Mouse (Mus musculus): Measurements from ENCODE around the gene Ulk4. TPM values are rescaled to one million over a fixed set of nuclear protein-coding genes. Genes with fewer than 3 reads are reported as not detected.

Gene Ulk4
- polyA plus RNA-seq, 1 experiment from 2014 or later = 166 TPM

GRCm38 (mm10) chr9:121107101-121107500 is 169.9 kb downstream of the Ulk4 start:
- Histone ChIP-seq H3K9ac (ENCODE audit: low read depth, low read length) (no peak overlapping the region), H3K27ac (ENCODE audit: low read depth, low read length) (no peak overlapping the region), H3K36me3 (ENCODE audit: control insufficient read depth, insufficient read depth, low read length) (no peaks in the 10 kb centered on the region), H3K9me3 (ENCODE audit: control insufficient read depth, low read length) (no peaks in the 10 kb centered on the region), H3K4me3 (ENCODE audit: low read length) (no peak overlapping the region), H3K4me2 (replicated peaks; ENCODE audit: low read depth, low read length) (no peak overlapping the region), H3K27me3 (ENCODE audit: control insufficient read depth, insufficient read depth, low read length) (no peaks in the 10 kb centered on the region), H3K4me1 (ENCODE audit: control insufficient read depth, insufficient read depth, low read length) (no peaks in the 10 kb centered on the region)
- no peak for ATAC-seq (ENCODE audit: low FRiP score, low TSS enrichment)
- 42% methylated on average over 11 of the region's 11 CpGs for WGBS

- WGBS = 81% methylated on average over 10 of the region's 10 CpGs
- Histone ChIP-seq H3K4me1 (ENCODE audit: control insufficient read depth, insufficient read depth, low read length) (peaks cover 4% of the 10 kb centered on the region; the same call in 1 of the 2 replicates), H3K9me3 (ENCODE audit: control insufficient read depth, low read length) (no peaks in the 10 kb centered on the region), H3K9ac (ENCODE audit: low read depth, low read length) (no peak overlapping the region), H3K27ac (ENCODE audit: low read depth, low read length) (no peak overlapping the region), H3K4me2 (replicated peaks; ENCODE audit: low read depth, low read length) (no peak overlapping the region), H3K4me3 (ENCODE audit: low read length) (no peak overlapping the region), H3K27me3 (ENCODE audit: control insufficient read depth, insufficient read depth, low read length) (no peaks in the 10 kb centered on the region), H3K36me3 (ENCODE audit: control insufficient read depth, insufficient read depth, low read length) (no peaks in the 10 kb centered on the region)
- ATAC-seq (ENCODE audit: low FRiP score, low TSS enrichment) = no peak
Measured at GRCm38 (mm10) chr9:121101516-121101915, 175.5 kb downstream of the Ulk4 start.

GRCm38 (mm10) chr9:121099453-121099852 is 177.5 kb downstream of the Ulk4 start:
- Histone ChIP-seq H3K36me3 (ENCODE audit: control insufficient read depth, insufficient read depth, low read length) (no peaks in the 10 kb centered on the region), H3K4me2 (replicated peaks; ENCODE audit: low read depth, low read length) (no peak overlapping the region), H3K9me3 (ENCODE audit: control insufficient read depth, low read length) (peaks cover 2% of the 10 kb centered on the region; the same call in 1 of the 2 replicates), H3K27ac (ENCODE audit: low read depth, low read length) (no peak overlapping the region), H3K4me3 (ENCODE audit: low read length) (no peak overlapping the region), H3K4me1 (ENCODE audit: control insufficient read depth, insufficient read depth, low read length) (peaks cover 4% of the 10 kb centered on the region; the same call in 1 of the 2 replicates), H3K27me3 (ENCODE audit: control insufficient read depth, insufficient read depth, low read length) (no peaks in the 10 kb centered on the region), H3K9ac (ENCODE audit: low read depth, low read length) (no peak overlapping the region)
- no peak for ATAC-seq (ENCODE audit: low FRiP score, low TSS enrichment)
- WGBS = 94% methylated on average over 10 of the region's 10 CpGs

- Histone ChIP-seq H3K36me3 (ENCODE audit: control insufficient read depth, insufficient read depth, low read length) (no peaks in the 10 kb centered on the region), H3K27ac (ENCODE audit: low read depth, low read length) (no peak overlapping the region), H3K9ac (ENCODE audit: low read depth, low read length) (no peak overlapping the region), H3K4me3 (ENCODE audit: low read length) (no peak overlapping the region), H3K9me3 (ENCODE audit: control insufficient read depth, low read length) (peaks cover 2% of the 10 kb centered on the region; the same call in 1 of the 2 replicates), H3K27me3 (ENCODE audit: control insufficient read depth, insufficient read depth, low read length) (no peaks in the 10 kb centered on the region), H3K4me2 (replicated peaks; ENCODE audit: low read depth, low read length) (no peak overlapping the region), H3K4me1 (ENCODE audit: control insufficient read depth, insufficient read depth, low read length) (peaks cover 4% of the 10 kb centered on the region; the same call in 1 of the 2 replicates)
- WGBS = 40% methylated on average over 7 of the region's 7 CpGs
- no peak for ATAC-seq (ENCODE audit: low FRiP score, low TSS enrichment)
Measured at GRCm38 (mm10) chr9:121093760-121094159, 183.2 kb downstream of the Ulk4 start.

- no peaks in the 10 kb centered on the region for H3K4me1 ChIP-seq (ENCODE audit: control insufficient read depth, insufficient read depth, low read length)
- H3K4me3 ChIP-seq (ENCODE audit: low read length) = no peak overlapping the region
- 85% methylated on average over 5 of the region's 5 CpGs for WGBS
- no peak overlapping the region for H3K9ac ChIP-seq (ENCODE audit: low read depth, low read length)
- ATAC-seq (ENCODE audit: low FRiP score, low TSS enrichment) = no peak
- no peaks in the 10 kb centered on the region for H3K27me3 ChIP-seq (ENCODE audit: control insufficient read depth, insufficient read depth, low read length)
- H3K27ac ChIP-seq (ENCODE audit: low read depth, low read length) = no peak overlapping the region
- H3K4me2 ChIP-seq (replicated peaks; ENCODE audit: low read depth, low read length) = no peak overlapping the region
- H3K9me3 ChIP-seq (ENCODE audit: control insufficient read depth, low read length) = peaks cover 2% of the 10 kb centered on the region; the same call in 1 of the 2 replicates
- no peaks in the 10 kb centered on the region for H3K36me3 ChIP-seq (ENCODE audit: control insufficient read depth, insufficient read depth, low read length)
Measured at GRCm38 (mm10) chr9:121092568-121092967, 184.4 kb downstream of the Ulk4 start.

- Histone ChIP-seq H3K4me3 (ENCODE audit: low read length) (no peak overlapping the region), H3K9ac (ENCODE audit: low read depth, low read length) (no peak overlapping the region), H3K36me3 (ENCODE audit: control insufficient read depth, insufficient read depth, low read length) (no peaks in the 10 kb centered on the region), H3K9me3 (ENCODE audit: control insufficient read depth, low read length) (peaks cover 2% of the 10 kb centered on the region; the same call in 1 of the 2 replicates), H3K4me1 (ENCODE audit: control insufficient read depth, insufficient read depth, low read length) (no peaks in the 10 kb centered on the region), H3K27ac (ENCODE audit: low read depth, low read length) (no peak overlapping the region), H3K27me3 (ENCODE audit: control insufficient read depth, insufficient read depth, low read length) (no peaks in the 10 kb centered on the region), H3K4me2 (replicated peaks; ENCODE audit: low read depth, low read length) (no peak overlapping the region)
- 80% methylated on average over 10 of the region's 10 CpGs for WGBS
- ATAC-seq (ENCODE audit: low FRiP score, low TSS enrichment) = no peak
Measured at GRCm38 (mm10) chr9:121091016-121091735, 185.8 kb downstream of the Ulk4 start.

- Histone ChIP-seq H3K27ac (ENCODE audit: low read depth, low read length) (no peak overlapping the region), H3K9ac (ENCODE audit: low read depth, low read length) (no peak overlapping the region), H3K4me1 (ENCODE audit: control insufficient read depth, insufficient read depth, low read length) (no peaks in the 10 kb centered on the region), H3K9me3 (ENCODE audit: control insufficient read depth, low read length) (no peaks in the 10 kb centered on the region), H3K36me3 (ENCODE audit: control insufficient read depth, insufficient read depth, low read length) (no peaks in the 10 kb centered on the region), H3K27me3 (ENCODE audit: control insufficient read depth, insufficient read depth, low read length) (no peaks in the 10 kb centered on the region), H3K4me2 (replicated peaks; ENCODE audit: low read depth, low read length) (no peak overlapping the region), H3K4me3 (ENCODE audit: low read length) (no peak overlapping the region)
- no peak for ATAC-seq (ENCODE audit: low FRiP score, low TSS enrichment)
- 53% methylated on average over 8 of the region's 8 CpGs for WGBS
Measured at GRCm38 (mm10) chr9:121087661-121088060, 189.3 kb downstream of the Ulk4 start.

- no peaks in the 10 kb centered on the region for H3K9me3 ChIP-seq (ENCODE audit: control insufficient read depth, low read length)
- H3K4me3 ChIP-seq (ENCODE audit: low read length) = no peak overlapping the region
- 91% methylated on average over 4 of the region's 4 CpGs for WGBS
- no peaks in the 10 kb centered on the region for H3K36me3 ChIP-seq (ENCODE audit: control insufficient read depth, insufficient read depth, low read length)
- H3K27me3 ChIP-seq (ENCODE audit: control insufficient read depth, insufficient read depth, low read length) = no peaks in the 10 kb centered on the region
- no peak overlapping the region for H3K4me2 ChIP-seq (replicated peaks; ENCODE audit: low read depth, low read length)
- H3K9ac ChIP-seq (ENCODE audit: low read depth, low read length) = no peak overlapping the region
- H3K27ac ChIP-seq (ENCODE audit: low read depth, low read length) = no peak overlapping the region
- H3K4me1 ChIP-seq (ENCODE audit: control insufficient read depth, insufficient read depth, low read length) = peaks cover 8% of the 10 kb centered on the region
- no peak for ATAC-seq (ENCODE audit: low FRiP score, low TSS enrichment)
Measured at GRCm38 (mm10) chr9:121084191-121084590, 192.8 kb downstream of the Ulk4 start.

- H3K27me3 ChIP-seq (ENCODE audit: control insufficient read depth, insufficient read depth, low read length) = no peaks in the 10 kb centered on the region
- no peaks in the 10 kb centered on the region for H3K36me3 ChIP-seq (ENCODE audit: control insufficient read depth, insufficient read depth, low read length)
- H3K9me3 ChIP-seq (ENCODE audit: control insufficient read depth, low read length) = no peaks in the 10 kb centered on the region
- no peak overlapping the region for H3K27ac ChIP-seq (ENCODE audit: low read depth, low read length)
- H3K4me2 ChIP-seq (replicated peaks; ENCODE audit: low read depth, low read length) = no peak overlapping the region
- ATAC-seq (ENCODE audit: low FRiP score, low TSS enrichment) = no peak
- 92% methylated on average over 3 of the region's 3 CpGs for WGBS
- no peak overlapping the region for H3K4me3 ChIP-seq (ENCODE audit: low read length)
- H3K4me1 ChIP-seq (ENCODE audit: control insufficient read depth, insufficient read depth, low read length) = peaks cover 18% of the 10 kb centered on the region
- H3K9ac ChIP-seq (ENCODE audit: low read depth, low read length) = no peak overlapping the region
Measured at GRCm38 (mm10) chr9:121080834-121081233, 196.2 kb downstream of the Ulk4 start.
